Mouse (Mus musculus) thymus, adult 2 months (tissue): Measurements from ENCODE around the gene D030056L22Rik. TPM values are rescaled to one million over a fixed set of nuclear protein-coding genes. Genes with fewer than 3 reads are reported as not detected.

Experiments
- DNase-seq: peaks from one replicate; pipeline ENCODE4 v3.0.0; 2021
- H3K27ac ChIP-seq: fragments of 200-500 bp; 2 replicates; pipeline ENCODE4 v1.5.1; 2012; ENCODE audit warnings: low read length, control low read depth; ENCODE audit not compliant: control insufficient read depth, insufficient read depth
- H3K27me3 ChIP-seq: fragments of 200-500 bp; 2 replicates; pipeline ENCODE4 v1.6.1; 2012; ENCODE audit warnings: mild to moderate bottlenecking, low read length, moderate library complexity, mixed read lengths; ENCODE audit not compliant: control insufficient read depth, insufficient read depth
- H3K36me3 ChIP-seq: fragments of 200-500 bp; 2 replicates; pipeline ENCODE4 v1.6.1; 2012; ENCODE audit warnings: mild to moderate bottlenecking, low read length, moderate library complexity; ENCODE audit not compliant: control insufficient read depth, insufficient read depth
- H3K4me1 ChIP-seq: fragments of 200-500 bp; replicated peaks from 2 replicates; pipeline ENCODE4 v1.6.1; 2012; ENCODE audit warnings: low read length; ENCODE audit not compliant: control insufficient read depth, insufficient read depth
- H3K4me3 ChIP-seq: fragments of 200-500 bp; 2 replicates; pipeline ENCODE4 v1.5.1; 2012; ENCODE audit warnings: mild to moderate bottlenecking, low read length, control low read depth, moderate library complexity; ENCODE audit not compliant: control insufficient read depth, insufficient read depth
- CTCF ChIP-seq: fragments of 200-500 bp; IDR thresholded peaks from 2 replicates; pipeline ENCODE4 v1.5.1; 2012; ENCODE audit warnings: mild to moderate bottlenecking, control low read depth, low read length, moderate library complexity, borderline replicate concordance; ENCODE audit not compliant: control insufficient read depth, poor library complexity, insufficient read depth; ENCODE audit errors: extremely low read depth
- POLR2A ChIP-seq: fragments of 200-500 bp; IDR thresholded peaks from 2 replicates; pipeline ENCODE4 v1.6.1; 2012; ENCODE audit warnings: mild to moderate bottlenecking, low read length, control low read depth, moderate library complexity; ENCODE audit not compliant: control insufficient read depth, poor library complexity, insufficient read depth; ENCODE audit errors: extremely low read depth
- WGBS: fragments of 180-500 bp; shearing (Covaris S2); methylation state at CpG from one replicate; pipeline ENCODE4 v1.1.7; 2018; 5-methylcytosine and 5-hydroxymethylcytosine counted together
- polyA plus RNA-seq: library from polyadenylated mRNA; depleted of rRNA; stranded (reverse); fragments of >200 nt; gene quantifications from 2 replicates; pipeline ENCODE4 v1.2.3, GENCODE M21; 2012

Gene D030056L22Rik
- polyA plus RNA-seq, 1 experiment: 20.1 TPM

DNA sequence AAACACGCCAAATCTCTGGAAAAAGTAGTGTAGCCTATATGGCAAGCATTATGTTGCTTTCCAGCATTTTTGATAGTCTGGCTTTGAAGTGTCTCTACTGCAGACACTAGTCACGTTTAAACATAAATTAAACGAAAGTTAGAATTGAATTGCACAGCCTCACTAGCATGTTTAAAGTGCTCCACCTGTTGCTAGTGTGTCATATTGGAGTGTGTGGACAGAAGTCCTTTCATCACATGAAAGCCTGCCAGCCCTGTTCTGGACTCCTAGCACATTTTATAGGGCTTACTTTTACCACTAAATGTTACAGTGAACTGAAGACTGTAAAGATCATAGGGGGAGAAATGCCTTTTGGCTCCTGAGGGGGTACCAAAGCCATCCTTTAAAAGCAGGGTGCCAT is 40.5 kb upstream of the D030056L22Rik start:
- no peak overlapping the region for H3K4me3 ChIP-seq
- H3K27me3 ChIP-seq: no peaks in the 10 kb centered on the region
- H3K4me1 ChIP-seq: 0 out of 2 replicates have a peak, but pooled peaks cover 2% of the 10 kb centered on the region
- DNase-seq: no peak
- WGBS: 64% methylated on average over 3 of the region's 3 CpGs
- H3K27ac ChIP-seq: no peak overlapping the region
- TF ChIP-seq CTCF (no peak), POLR2A (no peak)
- H3K36me3 ChIP-seq: no peaks in the 10 kb centered on the region

DNA sequence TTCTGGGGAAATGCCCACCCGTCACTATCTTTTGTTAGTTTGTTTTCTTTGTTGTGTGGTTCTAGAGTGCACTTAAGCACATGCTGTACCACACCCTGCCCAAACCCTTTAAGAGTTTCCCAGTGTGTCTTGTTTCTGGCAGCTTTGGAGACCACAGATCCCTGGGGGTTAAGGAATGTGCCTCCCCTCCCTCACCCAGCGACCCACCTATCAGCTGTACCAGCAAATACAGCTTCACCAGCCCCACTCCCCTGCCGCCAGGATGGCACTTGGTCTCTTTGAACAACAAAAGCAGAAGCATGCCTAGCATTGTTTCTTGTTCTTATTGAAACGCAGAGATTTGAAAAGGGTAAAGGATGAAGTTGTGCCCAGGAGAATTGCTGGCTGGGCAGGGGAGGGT is 39.9 kb upstream of the D030056L22Rik start:
- TF ChIP-seq CTCF: no peak
- no peak for TF ChIP-seq POLR2A
- 0 out of 2 replicates have a peak, but pooled peaks cover 2% of the 10 kb centered on the region for H3K4me1 ChIP-seq

GRCm38 (mm10) chr19:18682142-18682541 is 30.9 kb upstream of the D030056L22Rik start:
- H3K4me3 ChIP-seq: no peak overlapping the region
- no peaks in the 10 kb centered on the region for H3K4me1 ChIP-seq
- no peaks in the 10 kb centered on the region; the same call in 1 of the 2 replicates for H3K36me3 ChIP-seq
- DNase-seq: no peak
- no peaks in the 10 kb centered on the region for H3K27me3 ChIP-seq
- TF ChIP-seq CTCF (no peak), POLR2A (no peak)
- 85% methylated on average over 4 of the region's 4 CpGs for WGBS
- no peak overlapping the region for H3K27ac ChIP-seq

More for the DNA sequence above, 39.9 kb upstream of the D030056L22Rik start:
- H3K4me3 ChIP-seq: no peak overlapping the region
- H3K27me3 ChIP-seq: no peaks in the 10 kb centered on the region
- WGBS: 89% methylated on average over 4 of the region's 4 CpGs
- no peak overlapping the region for H3K27ac ChIP-seq
- DNase-seq: no peak
- H3K36me3 ChIP-seq: no peaks in the 10 kb centered on the region

DNA sequence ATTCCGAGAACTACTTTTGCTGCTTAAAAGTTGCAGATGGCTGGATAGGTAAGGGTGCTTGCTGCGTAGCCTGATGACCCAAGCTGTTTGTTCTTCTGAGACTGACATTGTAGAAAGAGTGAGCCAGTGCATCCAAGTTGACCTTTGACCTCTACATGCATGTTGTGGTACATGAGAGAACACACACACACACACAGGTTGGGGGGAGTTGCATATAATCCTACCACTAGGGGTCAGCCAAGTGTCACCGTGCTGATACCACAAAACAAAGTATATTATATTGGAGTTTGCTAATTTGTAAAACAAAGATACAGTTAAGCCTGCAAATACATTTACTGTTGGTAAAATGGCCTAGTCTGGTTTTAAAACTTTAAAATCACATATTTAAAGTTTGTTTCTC is 25.4 kb upstream of the D030056L22Rik start:
- peak; percentile 46 for DNase-seq
- Histone ChIP-seq H3K27ac (no peak overlapping the region), H3K4me1 (no peaks in the 10 kb centered on the region), H3K27me3 (no peaks in the 10 kb centered on the region), H3K4me3 (no peak overlapping the region), H3K36me3 (no peaks in the 10 kb centered on the region)
- TF ChIP-seq CTCF (no peak), POLR2A (no peak)
- 70% methylated on average over 3 of the region's 3 CpGs for WGBS

DNA sequence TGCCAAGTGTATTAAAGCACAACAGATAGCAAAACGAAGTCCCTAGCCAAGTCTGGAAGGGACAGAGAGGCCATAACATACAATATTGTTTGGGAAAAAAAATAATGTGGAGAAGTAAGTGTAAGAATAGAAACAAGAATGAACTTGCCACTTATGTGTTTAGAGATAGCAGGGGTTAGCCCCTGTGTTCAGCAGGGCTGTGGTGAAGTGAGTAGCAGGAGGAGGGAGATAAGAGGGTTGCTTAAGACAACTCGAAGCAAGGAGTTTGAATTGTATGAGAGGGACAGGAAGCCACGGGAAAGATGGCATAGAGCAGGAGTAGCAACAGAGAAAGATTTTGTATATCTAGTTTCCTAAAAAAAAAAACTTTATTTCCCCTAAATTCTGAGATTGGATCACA is 20.8 kb upstream of the D030056L22Rik start:
- DNase-seq: no peak
- no peak overlapping the region for H3K27ac ChIP-seq
- no peaks in the 10 kb centered on the region for H3K4me1 ChIP-seq
- H3K27me3 ChIP-seq: no peaks in the 10 kb centered on the region
- TF ChIP-seq CTCF (no peak), POLR2A (no peak)
- H3K4me3 ChIP-seq: no peak overlapping the region
- 77% methylated on average over 3 of the region's 3 CpGs for WGBS
- H3K36me3 ChIP-seq: no peaks in the 10 kb centered on the region

DNA sequence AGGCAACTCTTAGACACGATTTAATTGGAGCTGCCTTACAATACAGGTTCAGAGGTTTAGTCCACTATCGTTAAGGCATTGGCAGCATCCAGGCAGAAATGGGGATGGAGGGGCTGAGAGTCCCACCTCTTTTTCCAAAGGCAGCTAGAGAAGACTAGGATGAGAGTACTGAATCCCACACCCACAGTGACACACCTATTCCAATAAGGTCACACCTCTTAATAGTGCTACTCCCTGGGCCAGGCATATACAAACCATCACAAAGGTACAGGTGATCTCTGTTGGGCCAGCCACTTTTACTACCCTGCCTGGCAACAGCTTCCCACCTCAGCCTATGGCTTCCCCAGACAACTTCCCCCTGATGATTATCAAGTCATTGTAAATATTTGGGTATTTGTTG is 20.2 kb upstream of the D030056L22Rik start:
- no peaks in the 10 kb centered on the region for H3K4me1 ChIP-seq
- WGBS: 93% methylated on average over 2 of the region's 2 CpGs
- no peak overlapping the region for H3K4me3 ChIP-seq
- no peaks in the 10 kb centered on the region for H3K36me3 ChIP-seq
- DNase-seq: no peak
- no peak overlapping the region for H3K27ac ChIP-seq
- TF ChIP-seq POLR2A (no peak), CTCF (no peak)
- H3K27me3 ChIP-seq: no peaks in the 10 kb centered on the region

- no peak overlapping the region for H3K4me3 ChIP-seq
- TF ChIP-seq CTCF (no peak), POLR2A (no peak)
- no peak overlapping the region for H3K27ac ChIP-seq
- DNase-seq: no peak
- no peaks in the 10 kb centered on the region for H3K27me3 ChIP-seq
- H3K36me3 ChIP-seq: no peaks in the 10 kb centered on the region
- no peaks in the 10 kb centered on the region for H3K4me1 ChIP-seq
- WGBS: 96% methylated on average over 3 of the region's 3 CpGs
Measured at GRCm38 (mm10) chr19:18695116-18695515, 17.9 kb upstream of the D030056L22Rik start.
